Mouse (Mus musculus): Measurements from ENCODE around the gene Apoc1. TPM values are rescaled to one million over a fixed set of nuclear protein-coding genes. Genes with fewer than 3 reads are reported as not detected.

Gene Apoc1
- polyA plus RNA-seq, 1 experiment from 2014 or later, result 8.4 TPM

GRCm38 (mm10) chr7:19713598-19713997 lies 21.1 kb upstream of the Apoc1 start:
- 88% methylated on average over 9 of the region's 9 CpGs for WGBS
- no peak overlapping the region for H3K27ac ChIP-seq (ENCODE audit: low read depth, low read length)
- no peak for ATAC-seq (ENCODE audit: low FRiP score, low TSS enrichment)
- H3K4me3 ChIP-seq (ENCODE audit: low read length), result peak overlapping the region; percentile 72; the same call in 1 of the 2 replicates
- no peaks in the 10 kb centered on the region for H3K9me3 ChIP-seq (ENCODE audit: control insufficient read depth, low read length)
- H3K36me3 ChIP-seq (ENCODE audit: control insufficient read depth, insufficient read depth, low read length), result peaks cover 52% of the 10 kb centered on the region
- H3K27me3 ChIP-seq (ENCODE audit: control insufficient read depth, insufficient read depth, low read length), result no peaks in the 10 kb centered on the region
- H3K4me1 ChIP-seq (ENCODE audit: control insufficient read depth, insufficient read depth, low read length), result peaks cover 10% of the 10 kb centered on the region; the same call in 1 of the 2 replicates
- H3K4me2 ChIP-seq (replicated peaks; ENCODE audit: low read depth, low read length), result no peak overlapping the region
- no peak overlapping the region for H3K9ac ChIP-seq (ENCODE audit: low read depth, low read length)

- no peak overlapping the region for H3K9ac ChIP-seq (ENCODE audit: low read depth, low read length)
- WGBS, result 55% methylated on average over 4 of the region's 4 CpGs
- H3K27me3 ChIP-seq (ENCODE audit: control insufficient read depth, insufficient read depth, low read length), result no peaks in the 10 kb centered on the region
- no peak overlapping the region for H3K4me2 ChIP-seq (replicated peaks; ENCODE audit: low read depth, low read length)
- no peak overlapping the region for H3K27ac ChIP-seq (ENCODE audit: low read depth, low read length)
- H3K9me3 ChIP-seq (ENCODE audit: control insufficient read depth, low read length), result no peaks in the 10 kb centered on the region
- no peak for ATAC-seq (ENCODE audit: low FRiP score, low TSS enrichment)
- peaks cover 10% of the 10 kb centered on the region; the same call in 1 of the 2 replicates for H3K4me1 ChIP-seq (ENCODE audit: control insufficient read depth, insufficient read depth, low read length)
- H3K4me3 ChIP-seq (ENCODE audit: low read length), result peak overlapping the region; percentile 72; the same call in 1 of the 2 replicates
- H3K36me3 ChIP-seq (ENCODE audit: control insufficient read depth, insufficient read depth, low read length), result peaks cover 56% of the 10 kb centered on the region
These were observed 20.7 kb upstream of the Apoc1 start for GRCm38 (mm10) chr7:19713196-19713595.

GRCm38 (mm10) chr7:19712414-19712813 lies 20.0 kb upstream of the Apoc1 start:
- H3K9me3 ChIP-seq (ENCODE audit: control insufficient read depth, low read length), result no peaks in the 10 kb centered on the region
- no peak overlapping the region for H3K9ac ChIP-seq (ENCODE audit: low read depth, low read length)
- ATAC-seq (ENCODE audit: low FRiP score, low TSS enrichment), result no peak
- WGBS, result 85% methylated on average over 4 of the region's 4 CpGs
- no peak overlapping the region for H3K27ac ChIP-seq (ENCODE audit: low read depth, low read length)
- H3K36me3 ChIP-seq (ENCODE audit: control insufficient read depth, insufficient read depth, low read length), result peaks cover 60% of the 10 kb centered on the region
- H3K4me3 ChIP-seq (ENCODE audit: low read length), result no peak overlapping the region
- peaks cover 10% of the 10 kb centered on the region; the same call in 1 of the 2 replicates for H3K4me1 ChIP-seq (ENCODE audit: control insufficient read depth, insufficient read depth, low read length)
- no peaks in the 10 kb centered on the region for H3K27me3 ChIP-seq (ENCODE audit: control insufficient read depth, insufficient read depth, low read length)
- H3K4me2 ChIP-seq (replicated peaks; ENCODE audit: low read depth, low read length), result no peak overlapping the region

- no peak overlapping the region for H3K27ac ChIP-seq (ENCODE audit: low read depth, low read length)
- WGBS, result 92% methylated on average over 10 of the region's 10 CpGs
- H3K36me3 ChIP-seq (ENCODE audit: control insufficient read depth, insufficient read depth, low read length), result peaks cover 64% of the 10 kb centered on the region
- ATAC-seq (ENCODE audit: low FRiP score, low TSS enrichment), result no peak
- H3K4me3 ChIP-seq (ENCODE audit: low read length), result no peak overlapping the region
- H3K27me3 ChIP-seq (ENCODE audit: control insufficient read depth, insufficient read depth, low read length), result no peaks in the 10 kb centered on the region
- H3K4me2 ChIP-seq (replicated peaks; ENCODE audit: low read depth, low read length), result no peak overlapping the region
- H3K4me1 ChIP-seq (ENCODE audit: control insufficient read depth, insufficient read depth, low read length), result peaks cover 6% of the 10 kb centered on the region; the same call in 1 of the 2 replicates
- H3K9me3 ChIP-seq (ENCODE audit: control insufficient read depth, low read length), result no peaks in the 10 kb centered on the region
- no peak overlapping the region for H3K9ac ChIP-seq (ENCODE audit: low read depth, low read length)
These were observed 18.2 kb upstream of the Apoc1 start for GRCm38 (mm10) chr7:19710650-19711049.

- WGBS, result 95% methylated on average over 7 of the region's 7 CpGs
- Histone ChIP-seq H3K4me1 (ENCODE audit: control insufficient read depth, insufficient read depth, low read length) (no peaks in the 10 kb centered on the region), H3K9me3 (ENCODE audit: control insufficient read depth, low read length) (no peaks in the 10 kb centered on the region), H3K9ac (ENCODE audit: low read depth, low read length) (no peak overlapping the region), H3K27me3 (ENCODE audit: control insufficient read depth, insufficient read depth, low read length) (no peaks in the 10 kb centered on the region), H3K4me3 (ENCODE audit: low read length) (no peak overlapping the region), H3K4me2 (replicated peaks; ENCODE audit: low read depth, low read length) (no peak overlapping the region), H3K36me3 (ENCODE audit: control insufficient read depth, insufficient read depth, low read length) (peaks cover 62% of the 10 kb centered on the region), H3K27ac (ENCODE audit: low read depth, low read length) (no peak overlapping the region)
- ATAC-seq (ENCODE audit: low FRiP score, low TSS enrichment), result no peak
These were observed 12.8 kb upstream of the Apoc1 start for GRCm38 (mm10) chr7:19705271-19705670.

- Histone ChIP-seq H3K36me3 (ENCODE audit: control insufficient read depth, insufficient read depth, low read length) (peaks cover 56% of the 10 kb centered on the region), H3K4me1 (ENCODE audit: control insufficient read depth, insufficient read depth, low read length) (no peaks in the 10 kb centered on the region), H3K4me2 (replicated peaks; ENCODE audit: low read depth, low read length) (no peak overlapping the region), H3K27ac (ENCODE audit: low read depth, low read length) (no peak overlapping the region), H3K9ac (ENCODE audit: low read depth, low read length) (no peak overlapping the region), H3K9me3 (ENCODE audit: control insufficient read depth, low read length) (no peaks in the 10 kb centered on the region), H3K4me3 (ENCODE audit: low read length) (no peak overlapping the region), H3K27me3 (ENCODE audit: control insufficient read depth, insufficient read depth, low read length) (no peaks in the 10 kb centered on the region)
- 86% methylated on average over 4 of the region's 4 CpGs for WGBS
- ATAC-seq (ENCODE audit: low FRiP score, low TSS enrichment), result no peak
These were observed 12.0 kb upstream of the Apoc1 start for GRCm38 (mm10) chr7:19704475-19704874.

- no peak for ATAC-seq (ENCODE audit: low FRiP score, low TSS enrichment)
- WGBS, result 92% methylated on average over 16 of the region's 16 CpGs
- H3K36me3 ChIP-seq (ENCODE audit: control insufficient read depth, insufficient read depth, low read length), result peaks cover 43% of the 10 kb centered on the region
These were observed 10.5 kb upstream of the Apoc1 start for GRCm38 (mm10) chr7:19702859-19703555.

GRCm38 (mm10) chr7:19701069-19701761 lies 8.8 kb upstream of the Apoc1 start:
- peak overlapping the region; percentile 28; the same call in 1 of the 2 replicates for H3K9ac ChIP-seq (ENCODE audit: low read depth, low read length)
- peak; percentile 65 for ATAC-seq (ENCODE audit: low FRiP score, low TSS enrichment)
- peaks cover 8% of the 10 kb centered on the region; the same call in 1 of the 2 replicates for H3K4me1 ChIP-seq (ENCODE audit: control insufficient read depth, insufficient read depth, low read length)
- H3K9me3 ChIP-seq (ENCODE audit: control insufficient read depth, low read length), result no peaks in the 10 kb centered on the region
- WGBS, result 32% methylated on average over 22 of the region's 22 CpGs
- H3K4me2 ChIP-seq (replicated peaks; ENCODE audit: low read depth, low read length), result no peak overlapping the region
- peak overlapping the region; percentile 30; the same call in 1 of the 2 replicates for H3K27ac ChIP-seq (ENCODE audit: low read depth, low read length)
- no peak overlapping the region for H3K4me3 ChIP-seq (ENCODE audit: low read length)
- no peaks in the 10 kb centered on the region for H3K27me3 ChIP-seq (ENCODE audit: control insufficient read depth, insufficient read depth, low read length)
- H3K36me3 ChIP-seq (ENCODE audit: control insufficient read depth, insufficient read depth, low read length), result peaks cover 31% of the 10 kb centered on the region

More at GRCm38 (mm10) chr7:19702859-19703555, 10.5 kb upstream of the Apoc1 start:
- peaks cover 8% of the 10 kb centered on the region; the same call in 1 of the 2 replicates for H3K4me1 ChIP-seq (ENCODE audit: control insufficient read depth, insufficient read depth, low read length)
- no peaks in the 10 kb centered on the region for H3K27me3 ChIP-seq (ENCODE audit: control insufficient read depth, insufficient read depth, low read length)
- H3K4me3 ChIP-seq (ENCODE audit: low read length), result no peak overlapping the region
- no peaks in the 10 kb centered on the region for H3K9me3 ChIP-seq (ENCODE audit: control insufficient read depth, low read length)
- H3K27ac ChIP-seq (ENCODE audit: low read depth, low read length), result no peak overlapping the region
- H3K4me2 ChIP-seq (replicated peaks; ENCODE audit: low read depth, low read length), result no peak overlapping the region
- H3K9ac ChIP-seq (ENCODE audit: low read depth, low read length), result no peak overlapping the region

All from kidney, embryonic 14.5 days (tissue).